Mouse (Mus musculus): ENCODE results near the gene Gtf2ird1. TPM values are rescaled to one million over a fixed set of nuclear protein-coding genes. Genes with fewer than 3 reads are reported as not detected.
"Not testable (repeated sequence)": the region's sequence is repeated elsewhere in the genome, so short reads cannot be mapped to it uniquely, and the experiment has no call there.

The Gtf2ird1 gene
- polyA plus RNA-seq, 1 experiment from 2014 or later = 122 TPM

DNA sequence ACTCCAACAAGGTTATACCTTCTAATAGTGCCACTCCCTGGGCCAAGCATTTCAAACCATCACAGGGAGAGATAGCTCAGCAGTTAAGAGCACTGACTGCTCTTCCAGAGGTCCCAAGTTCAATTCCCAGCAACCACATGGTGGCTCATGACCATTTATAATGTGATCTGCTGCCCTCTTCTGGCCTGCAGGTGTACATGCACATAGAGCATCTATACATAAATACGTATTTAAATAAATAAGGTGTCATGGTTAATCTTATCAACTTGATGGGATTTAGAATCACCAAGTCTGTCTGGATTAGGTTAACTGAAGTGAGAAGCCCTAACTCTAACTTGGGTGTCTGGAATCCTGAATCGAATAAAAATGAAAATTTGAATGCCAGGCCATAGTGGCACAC, 109.5 kb downstream of the Gtf2ird1 start:
- no peaks in the 10 kb centered on the region for H3K36me3 ChIP-seq (replicated peaks)
- peaks cover 12% of the 10 kb centered on the region for H3K4me1 ChIP-seq
- no peak overlapping the region for H3K4me3 ChIP-seq
- 80% methylated on average over 2 of the region's 2 CpGs for WGBS
- no peak for DNase-seq (ENCODE audit: low spot score)
- no peak overlapping the region for H3K27ac ChIP-seq (replicated peaks)
- H3K27me3 ChIP-seq (replicated peaks; ENCODE audit: low read depth, poor library complexity, severe bottlenecking) = no peaks in the 10 kb centered on the region
- no peaks in the 10 kb centered on the region for H3K9me3 ChIP-seq

DNA sequence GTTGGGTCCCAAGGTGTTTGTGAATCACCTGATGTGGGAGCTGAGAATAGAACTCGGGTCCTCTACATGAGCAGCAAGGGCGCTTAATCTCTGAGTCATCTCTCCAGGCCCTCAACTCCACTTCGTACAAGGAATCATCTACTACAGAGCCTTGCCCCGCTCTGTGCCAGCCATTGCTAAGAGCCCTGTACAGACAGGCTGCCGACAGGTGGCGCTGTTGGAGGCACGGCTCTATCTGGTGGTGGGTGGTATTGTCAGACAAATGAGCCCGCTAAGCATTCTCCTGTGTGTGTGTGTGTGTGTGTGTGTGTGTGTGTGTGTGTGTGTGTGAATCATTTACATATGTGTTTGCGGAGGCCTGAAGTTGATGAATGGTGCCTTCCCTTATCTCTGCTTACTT, 111.1 kb downstream of the Gtf2ird1 start:
- no peak for DNase-seq (ENCODE audit: low spot score)
- 81% methylated on average over 9 of the region's 9 CpGs for WGBS
- no peaks in the 10 kb centered on the region for H3K36me3 ChIP-seq (replicated peaks)

GRCm38 (mm10) chr5:134344076-134344475, 112.4 kb downstream of the Gtf2ird1 start:
- Histone ChIP-seq H3K4me1 (peaks cover 8% of the 10 kb centered on the region), H3K27ac (replicated peaks) (no peak overlapping the region), H3K27me3 (replicated peaks; ENCODE audit: low read depth, poor library complexity, severe bottlenecking) (no peaks in the 10 kb centered on the region), H3K36me3 (replicated peaks) (no peaks in the 10 kb centered on the region), H3K9me3 (no peaks in the 10 kb centered on the region), H3K4me3 (no peak overlapping the region)
- no peak for DNase-seq (ENCODE audit: low spot score)
- 82% methylated on average over 8 of the region's 8 CpGs for WGBS

More for the DNA sequence above, 111.1 kb downstream of the Gtf2ird1 start:
- H3K27ac ChIP-seq (replicated peaks) = no peak overlapping the region
- no peaks in the 10 kb centered on the region for H3K27me3 ChIP-seq (replicated peaks; ENCODE audit: low read depth, poor library complexity, severe bottlenecking)
- H3K9me3 ChIP-seq = no peaks in the 10 kb centered on the region
- H3K4me1 ChIP-seq = peaks cover 8% of the 10 kb centered on the region
- H3K4me3 ChIP-seq = no peak overlapping the region

DNA sequence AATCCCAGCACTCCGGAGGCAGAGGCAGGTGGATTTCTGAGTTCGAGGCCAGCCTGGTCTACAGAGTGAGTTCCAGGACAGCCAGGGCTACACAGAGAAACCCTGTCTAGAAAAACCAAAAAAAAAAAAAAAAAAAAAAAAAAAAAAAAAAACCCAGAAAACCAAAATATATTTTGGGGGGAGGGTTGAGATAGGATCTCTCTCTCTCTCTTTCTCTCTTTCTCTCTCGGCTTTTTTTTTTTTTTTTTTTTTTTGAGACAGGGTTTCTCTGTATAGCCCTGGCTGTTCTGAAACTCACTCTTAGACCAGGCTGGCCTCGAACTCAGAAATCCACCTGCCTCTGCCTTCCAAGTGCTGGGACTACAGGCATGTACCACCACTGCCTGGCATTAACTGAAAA, 113.0 kb downstream of the Gtf2ird1 start:
- not testable (repeated sequence) for H3K4me3 ChIP-seq; H3K36me3 ChIP-seq (replicated peaks); H3K9me3 ChIP-seq; DNase-seq (ENCODE audit: low spot score); H3K27ac ChIP-seq (replicated peaks); H3K27me3 ChIP-seq (replicated peaks; ENCODE audit: low read depth, poor library complexity, severe bottlenecking); H3K4me1 ChIP-seq
- 89% methylated on average over 4 of the region's 4 CpGs for WGBS

- Histone ChIP-seq H3K4me1 (peaks cover 8% of the 10 kb centered on the region), H3K9me3 (no peaks in the 10 kb centered on the region), H3K27ac (replicated peaks) (no peak overlapping the region), H3K36me3 (replicated peaks) (no peaks in the 10 kb centered on the region), H3K27me3 (replicated peaks; ENCODE audit: low read depth, poor library complexity, severe bottlenecking) (no peaks in the 10 kb centered on the region), H3K4me3 (no peak overlapping the region)
- DNase-seq (ENCODE audit: low spot score) = no peak
- WGBS = 84% methylated on average over 18 of the region's 18 CpGs
These were observed 113.9 kb downstream of the Gtf2ird1 start for GRCm38 (mm10) chr5:134342503-134343205.

- Histone ChIP-seq H3K9me3 (no peaks in the 10 kb centered on the region), H3K36me3 (replicated peaks) (no peaks in the 10 kb centered on the region), H3K27ac (replicated peaks) (no peak overlapping the region), H3K4me1 (peaks cover 8% of the 10 kb centered on the region), H3K27me3 (replicated peaks; ENCODE audit: low read depth, poor library complexity, severe bottlenecking) (no peaks in the 10 kb centered on the region), H3K4me3 (no peak overlapping the region)
- 90% methylated on average over 5 of the region's 5 CpGs for WGBS
- no peak for DNase-seq (ENCODE audit: low spot score)
These were observed 114.8 kb downstream of the Gtf2ird1 start for GRCm38 (mm10) chr5:134341721-134342120.

DNA sequence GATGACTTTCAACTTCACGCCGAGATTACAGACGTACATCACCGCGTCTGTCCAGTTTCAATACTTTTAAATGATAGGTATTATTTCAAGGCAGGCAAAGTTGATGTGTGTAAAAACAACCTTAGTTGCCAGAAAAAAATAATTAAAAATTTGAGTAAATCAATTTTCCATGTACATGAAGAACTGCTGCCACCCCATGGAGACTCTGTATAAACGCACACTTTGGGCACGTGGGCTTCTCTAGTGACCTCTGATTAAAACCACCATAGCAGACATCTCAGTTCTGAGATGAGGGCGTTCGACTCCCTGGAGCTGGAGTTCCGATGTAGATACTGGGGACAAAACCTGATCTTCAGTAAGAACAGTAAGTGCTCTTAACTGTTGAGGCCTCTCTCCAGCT, 115.2 kb downstream of the Gtf2ird1 start:
- peaks cover 8% of the 10 kb centered on the region for H3K4me1 ChIP-seq
- no peaks in the 10 kb centered on the region for H3K9me3 ChIP-seq
- H3K27ac ChIP-seq (replicated peaks) = no peak overlapping the region
- WGBS = 75% methylated on average over 10 of the region's 10 CpGs
- H3K36me3 ChIP-seq (replicated peaks) = no peaks in the 10 kb centered on the region
- no peak overlapping the region for H3K4me3 ChIP-seq
- H3K27me3 ChIP-seq (replicated peaks; ENCODE audit: low read depth, poor library complexity, severe bottlenecking) = no peaks in the 10 kb centered on the region
- no peak for DNase-seq (ENCODE audit: low spot score)

GRCm38 (mm10) chr5:134340101-134340522, 116.4 kb downstream of the Gtf2ird1 start:
- Histone ChIP-seq H3K27me3 (replicated peaks; ENCODE audit: low read depth, poor library complexity, severe bottlenecking) (no peaks in the 10 kb centered on the region), H3K36me3 (replicated peaks) (no peaks in the 10 kb centered on the region), H3K4me1 (peaks cover 8% of the 10 kb centered on the region), H3K9me3 (no peaks in the 10 kb centered on the region), H3K4me3 (no peak overlapping the region), H3K27ac (replicated peaks) (0 out of 2 replicates have a peak overlapping the region, but pooled peaks have one; percentile 19)
- DNase-seq (ENCODE audit: low spot score) = no peak
- WGBS = 27% methylated on average over 6 of the region's 6 CpGs

DNA sequence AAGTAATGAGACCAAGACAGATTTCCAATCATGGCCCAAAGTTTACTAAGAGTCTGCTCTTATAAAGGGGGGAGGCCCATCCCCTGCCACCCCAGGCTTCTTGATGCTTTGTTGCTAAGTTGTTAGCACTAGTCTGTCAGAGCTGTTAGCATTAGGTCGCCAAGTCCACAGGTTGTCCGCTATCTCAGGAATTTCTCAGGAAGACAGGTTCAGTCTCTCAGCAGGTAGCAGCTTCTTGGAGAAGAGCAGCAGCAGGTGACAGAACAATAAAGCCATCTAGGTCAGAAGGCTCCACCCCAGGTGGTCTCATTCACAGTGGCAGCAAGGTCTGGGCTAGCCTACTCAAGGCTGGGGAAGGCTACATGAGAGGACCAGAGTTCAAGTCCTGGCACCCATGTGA, 119.5 kb downstream of the Gtf2ird1 start:
- not testable (repeated sequence) for DNase-seq (ENCODE audit: low spot score); H3K36me3 ChIP-seq (replicated peaks); H3K27me3 ChIP-seq (replicated peaks; ENCODE audit: low read depth, poor library complexity, severe bottlenecking); H3K9me3 ChIP-seq; H3K4me3 ChIP-seq; H3K27ac ChIP-seq (replicated peaks)
- H3K4me1 ChIP-seq = peaks cover 16% of the 10 kb centered on the region
- WGBS = 69% methylated on average over 2 of the region's 2 CpGs

- no peak overlapping the region for H3K4me3 ChIP-seq
- H3K4me1 ChIP-seq = peaks cover 8% of the 10 kb centered on the region
- WGBS = 37% methylated on average over 8 of the region's 8 CpGs
- H3K27me3 ChIP-seq (replicated peaks; ENCODE audit: low read depth, poor library complexity, severe bottlenecking) = no peaks in the 10 kb centered on the region
- peak; percentile 64 for DNase-seq (ENCODE audit: low spot score)
- no peaks in the 10 kb centered on the region for H3K36me3 ChIP-seq (replicated peaks)
- H3K9me3 ChIP-seq = no peaks in the 10 kb centered on the region
- H3K27ac ChIP-seq (replicated peaks) = peak overlapping the region; percentile 60
These were observed 123.8 kb downstream of the Gtf2ird1 start for GRCm38 (mm10) chr5:134332743-134333142.

DNA sequence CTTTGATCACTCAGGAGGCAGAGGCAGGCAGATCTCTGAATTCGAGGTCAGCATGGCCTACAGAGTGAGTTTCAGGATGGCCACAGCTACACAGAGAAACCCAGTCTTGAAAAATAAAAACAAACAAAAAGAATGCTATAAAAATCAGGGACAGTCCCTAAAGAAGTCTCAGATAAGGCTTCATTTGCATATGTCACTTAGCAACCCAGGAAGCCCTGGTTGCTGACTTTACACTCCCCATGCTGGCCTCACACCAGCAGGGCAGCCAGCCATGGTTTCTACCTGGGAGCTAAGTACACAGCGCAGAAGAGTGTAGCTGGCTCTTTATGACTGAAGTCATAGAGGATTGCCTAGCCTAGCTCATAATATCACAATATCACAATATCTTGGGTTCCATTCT, 126.4 kb downstream of the Gtf2ird1 start:
- no peaks in the 10 kb centered on the region for H3K9me3 ChIP-seq
- no peaks in the 10 kb centered on the region for H3K36me3 ChIP-seq (replicated peaks)
- WGBS = 88% methylated on average over 2 of the region's 2 CpGs
- no peak for DNase-seq (ENCODE audit: low spot score)
- H3K4me3 ChIP-seq = no peak overlapping the region
- H3K4me1 ChIP-seq = peaks cover 16% of the 10 kb centered on the region
- H3K27me3 ChIP-seq (replicated peaks; ENCODE audit: low read depth, poor library complexity, severe bottlenecking) = no peaks in the 10 kb centered on the region
- no peak overlapping the region for H3K27ac ChIP-seq (replicated peaks)

- H3K27me3 ChIP-seq (replicated peaks; ENCODE audit: low read depth, poor library complexity, severe bottlenecking) = no peaks in the 10 kb centered on the region
- DNase-seq (ENCODE audit: low spot score) = no peak
- H3K36me3 ChIP-seq (replicated peaks) = no peaks in the 10 kb centered on the region
- peaks cover 18% of the 10 kb centered on the region for H3K4me1 ChIP-seq
- no peak overlapping the region for H3K27ac ChIP-seq (replicated peaks)
- no peaks in the 10 kb centered on the region for H3K9me3 ChIP-seq
- H3K4me3 ChIP-seq = no peak overlapping the region
- WGBS = 50% methylated on average over 4 of the region's 4 CpGs
These were observed 127.2 kb downstream of the Gtf2ird1 start for GRCm38 (mm10) chr5:134329311-134329710.

GRCm38 (mm10) chr5:134328482-134329001, 128.0 kb downstream of the Gtf2ird1 start:
- no peaks in the 10 kb centered on the region for H3K36me3 ChIP-seq (replicated peaks)
- H3K27me3 ChIP-seq (replicated peaks; ENCODE audit: low read depth, poor library complexity, severe bottlenecking) = no peaks in the 10 kb centered on the region
- no peak for DNase-seq (ENCODE audit: low spot score)
- 86% methylated on average over 6 of the region's 6 CpGs for WGBS
- no peak overlapping the region for H3K4me3 ChIP-seq
- no peak overlapping the region for H3K27ac ChIP-seq (replicated peaks)
- H3K9me3 ChIP-seq = no peaks in the 10 kb centered on the region
- peaks cover 24% of the 10 kb centered on the region for H3K4me1 ChIP-seq
